Mouse (Mus musculus) liver, embryonic 13.5 days (tissue): ENCODE data around the gene Prl2c2. TPM values are rescaled to one million over a fixed set of nuclear protein-coding genes. Genes with fewer than 3 reads are reported as not detected.
"Not testable (repeated sequence)": the region's sequence is repeated elsewhere in the genome, so short reads cannot be mapped to it uniquely, and the experiment has no call there.

Source experiments
- ATAC-seq: fragments of 200-750 bp; cut with Nextera tagmentation; 2 replicates; pipeline ENCODE4 v1.8.0; 2017; ENCODE audit warnings: low read depth, mild to moderate bottlenecking, moderate number of reproducible peaks, moderate library complexity
- DNase-seq: peaks from one replicate; pipeline ENCODE4 v3.0.0; 2022
- H3K27ac ChIP-seq: fragments of 300-500 bp; sonication (generic); 2 replicates; pipeline ENCODE4 v1.5.1; 2015; ENCODE audit warnings: moderate library complexity, mild to moderate bottlenecking, inconsistent platforms
- H3K27me3 ChIP-seq: fragments of 300-500 bp; sonication (generic); 2 replicates; pipeline ENCODE4 v1.6.1; 2015; ENCODE audit warnings: mild to moderate bottlenecking, inconsistent platforms
- H3K36me3 ChIP-seq: fragments of 300-500 bp; sonication (generic); 2 replicates; pipeline ENCODE4 v1.6.1; 2015; ENCODE audit warnings: mild to moderate bottlenecking, inconsistent platforms
- H3K4me1 ChIP-seq: fragments of 300-500 bp; sonication (generic); replicated peaks from 2 replicates; pipeline ENCODE4 v1.6.1; 2015; ENCODE audit warnings: inconsistent platforms
- H3K4me2 ChIP-seq: fragments of 300-500 bp; sonication (generic); 2 replicates; pipeline ENCODE4 v1.6.1; 2015; ENCODE audit warnings: inconsistent platforms, mild to moderate bottlenecking, moderate library complexity
- H3K4me3 ChIP-seq: fragments of 300-500 bp; sonication (generic); replicated peaks from 2 replicates; pipeline ENCODE4 v1.5.1; 2015; ENCODE audit warnings: mild to moderate bottlenecking, inconsistent platforms
- H3K9ac ChIP-seq: fragments of 300-500 bp; sonication (generic); 2 replicates; pipeline ENCODE4 v1.6.1; 2015; ENCODE audit warnings: mild to moderate bottlenecking, inconsistent platforms
- H3K9me3 ChIP-seq: fragments of 300-500 bp; sonication (generic); replicated peaks from 2 replicates; pipeline ENCODE4 v1.6.1; 2016; ENCODE audit warnings: inconsistent platforms
- WGBS: fragments of 180-500 bp; shearing (Covaris S2); methylation state at CpG from one replicate; pipeline ENCODE4 v1.1.7; 2015; ENCODE audit not compliant: insufficient replicate concordance; 5-methylcytosine and 5-hydroxymethylcytosine counted together
- polyA plus RNA-seq: library from polyadenylated mRNA; unstranded; fragments of >200 nt; fragmentation: Nextera tagmentation; extraction: Ambion mirVana; gene quantifications from 2 replicates; pipeline ENCODE4 v1.2.1, GENCODE M21; 2015

Gene Prl2c2
- not detected in 2 replicates for polyA plus RNA-seq

GRCm38 (mm10) chr13:13005283-13005682 is at the start of gene Prl2c2:
TSS of gene Prl2c2 (minus strand) at chr13:13005383.
- H3K4me2 ChIP-seq, H3K4me3 ChIP-seq, H3K27ac ChIP-seq, H3K27me3 ChIP-seq, H3K4me1 ChIP-seq, H3K9me3 ChIP-seq, H3K9ac ChIP-seq, H3K36me3 ChIP-seq, ATAC-seq, DNase-seq: not testable (repeated sequence)
- 43% methylated on average over 2 of the region's 2 CpGs for WGBS

- H3K4me1 ChIP-seq, ATAC-seq, H3K27ac ChIP-seq, H3K4me2 ChIP-seq, H3K9ac ChIP-seq, DNase-seq, H3K9me3 ChIP-seq, H3K4me3 ChIP-seq, H3K27me3 ChIP-seq, H3K36me3 ChIP-seq: not testable (repeated sequence)
- 31% methylated on average over 3 of the region's 3 CpGs for WGBS
These were observed 20.7 kb upstream of the Prl2c2 start for GRCm38 (mm10) chr13:13025872-13026271.

DNA sequence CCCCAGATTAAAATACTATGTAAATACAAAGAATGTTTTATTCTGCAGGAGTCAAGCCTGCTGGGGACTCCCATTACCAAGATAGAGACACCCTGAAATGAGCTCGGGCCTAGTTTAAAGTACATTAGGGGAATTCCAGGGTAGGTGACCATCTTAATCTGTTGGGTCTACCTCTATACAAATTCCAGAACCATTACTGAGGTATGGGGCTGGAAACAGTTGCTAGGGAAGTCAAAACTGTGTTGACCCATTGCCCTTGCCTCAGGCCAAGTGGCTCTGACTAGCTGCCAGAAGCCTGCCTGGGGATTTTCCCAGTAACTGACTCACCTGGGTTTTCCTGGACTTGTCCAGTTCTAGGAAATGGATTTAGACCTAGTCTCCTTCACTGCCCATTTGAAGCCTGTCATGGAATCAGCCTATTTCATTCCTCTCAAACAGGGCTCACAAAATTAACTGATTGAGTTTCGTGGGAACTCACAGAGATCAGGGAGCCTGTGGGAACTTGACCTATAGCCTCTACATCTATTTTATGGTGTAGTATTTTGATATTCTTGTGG is 8.9 kb upstream of the Prl2c2 start:
- H3K4me2 ChIP-seq, H3K36me3 ChIP-seq, H3K9ac ChIP-seq, H3K9me3 ChIP-seq, H3K4me3 ChIP-seq, DNase-seq, H3K4me1 ChIP-seq, H3K27me3 ChIP-seq, ATAC-seq, H3K27ac ChIP-seq: not testable (repeated sequence)
- 55% methylated on average over 2 of the region's 2 CpGs for WGBS

Other genes starting within 250 kb of the Prl2c2 start
- gene Prl2c3, start 205.3 kb downstream of the Prl2c2 start, polyA plus RNA-seq, result not detected in 2 replicates
- not detected in 2 replicates for gene Prl2c5, start 177.3 kb upstream of the Prl2c2 start, polyA plus RNA-seq